Mouse (Mus musculus): Measurements from ENCODE around the gene Gm15517.

- TF ChIP-seq CTCF (IDR thresholded peaks at IDR 0.05; ENCODE audit: extremely low read depth, insufficient read length, insufficient replicate concordance, low read depth, low read length) (no peak), POLR2A (IDR thresholded peaks at IDR 0.05; ENCODE audit: low read depth, low read length) (no peak)
Measured at GRCm38 (mm10) chr7:44271309-44271708, 10.1 kb downstream of the Gm15517 start.

Measured in small intestine, adult 2 months (tissue).